Mouse (Mus musculus) embryonic facial prominence, embryonic 11.5 days (tissue): ENCODE data around the gene Fbxl14. TPM values are rescaled to one million over a fixed set of nuclear protein-coding genes. Genes with fewer than 3 reads are reported as not detected.
"Not testable (repeated sequence)": the region's sequence is repeated elsewhere in the genome, so short reads cannot be mapped to it uniquely, and the experiment has no call there.

Source experiments
- ATAC-seq: fragments of 200-750 bp; cut with Nextera tagmentation; replicated peaks from 2 replicates; pipeline ENCODE4 v1.8.0; 2017; ENCODE audit warnings: low read depth; ENCODE audit not compliant: insufficient number of reproducible peaks, low FRiP score, low TSS enrichment
- DNase-seq: peaks from one replicate; pipeline ENCODE4 v3.0.0-alpha.2; 2015; ENCODE audit warnings: low spot score
- H3K27ac ChIP-seq: fragments of 300-500 bp; sonication (generic); replicated peaks from 2 replicates; pipeline ENCODE4 v1.5.1; 2014; ENCODE audit warnings: mild to moderate bottlenecking, low read depth, low read length, control low read depth
- H3K27me3 ChIP-seq: fragments of 300-500 bp; sonication (generic); 2 replicates; pipeline ENCODE4 v1.6.1; 2014; ENCODE audit warnings: mild to moderate bottlenecking, low read length, moderate library complexity, mixed read lengths; ENCODE audit not compliant: control insufficient read depth, insufficient read depth
- H3K36me3 ChIP-seq: fragments of 300-500 bp; sonication (generic); replicated peaks from 2 replicates; pipeline ENCODE4 v1.6.1; 2014; ENCODE audit warnings: low read depth, mild to moderate bottlenecking, low read length, moderate library complexity, mixed read lengths; ENCODE audit not compliant: control insufficient read depth, insufficient read depth
- H3K4me1 ChIP-seq: fragments of 300-500 bp; sonication (generic); 2 replicates; pipeline ENCODE4 v1.6.1; 2014; ENCODE audit warnings: low read length, mixed read lengths; ENCODE audit not compliant: control insufficient read depth, insufficient read depth
- H3K4me2 ChIP-seq: fragments of 300-500 bp; sonication (generic); 2 replicates; pipeline ENCODE4 v1.6.1; 2014; ENCODE audit warnings: low read depth, mild to moderate bottlenecking, control low read depth, low read length, moderate library complexity
- H3K4me3 ChIP-seq: fragments of 300-500 bp; sonication (generic); 2 replicates; pipeline ENCODE4 v1.5.1; 2014; ENCODE audit warnings: low read depth, low read length, control low read depth
- H3K9ac ChIP-seq: fragments of 300-500 bp; sonication (generic); replicated peaks from 2 replicates; pipeline ENCODE4 v1.6.1; 2014; ENCODE audit warnings: mild to moderate bottlenecking, control low read depth, low read length
- H3K9me3 ChIP-seq: fragments of 300-500 bp; sonication (generic); replicated peaks from 2 replicates; pipeline ENCODE4 v1.6.1; 2016; ENCODE audit warnings: mild to moderate bottlenecking, low read length, inconsistent platforms, mixed read lengths; ENCODE audit not compliant: control insufficient read depth
- WGBS: fragments of 180-500 bp; shearing (Covaris S2); extraction: QIAGEN DNeasy Blood & Tissue Kit; methylation state at CpG from one replicate; pipeline ENCODE4 v1.1.7; 2014; 5-methylcytosine and 5-hydroxymethylcytosine counted together
- polyA plus RNA-seq: library from polyadenylated mRNA; unstranded; fragments of >200 nt; fragmentation: Nextera tagmentation; extraction: Ambion mirVana; gene quantifications from 2 replicates; pipeline ENCODE4 v1.2.1, GENCODE M21; 2014

Gene Fbxl14
- polyA plus RNA-seq: 6.0 and 7.0 TPM in 2 replicates

DNA sequence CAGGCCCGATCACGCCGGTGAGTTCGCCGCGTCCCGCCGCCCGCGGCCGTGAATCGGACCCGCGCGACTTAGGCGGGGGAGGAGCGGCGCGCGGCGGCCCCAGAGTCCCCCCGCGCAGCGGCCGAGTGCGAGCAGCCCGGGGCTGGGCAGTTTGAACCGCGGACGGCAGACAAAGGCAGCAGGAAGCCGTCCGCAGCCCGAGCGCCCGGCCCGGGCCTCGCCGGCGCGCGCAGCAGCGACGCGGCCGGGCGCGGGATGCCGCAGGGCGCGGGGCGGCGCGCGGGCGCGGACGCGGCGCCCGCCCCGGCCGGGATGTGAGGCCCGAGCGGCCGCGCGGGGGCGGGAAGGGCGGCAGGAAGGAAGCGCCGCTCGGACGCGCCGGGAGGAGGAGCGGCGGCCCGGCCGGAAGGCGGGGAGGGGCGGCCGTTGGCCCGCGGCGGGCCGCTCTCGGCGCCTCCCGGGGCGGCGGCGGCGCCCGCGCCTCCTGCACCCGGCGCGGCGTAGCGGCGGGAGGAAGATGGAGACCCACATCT lies at the start of gene Fbxl14:
Fbxl14 (plus strand) TSS at position 326 of the 533 bp plus-strand sequence.
- Histone ChIP-seq H3K4me1 (peaks cover 4% of the 10 kb centered on the region), H3K9ac (peak within 1 kb of the TSS; percentile 94), H3K27me3 (no peaks in the 10 kb centered on the region), H3K27ac (peak within 1 kb of the TSS; percentile 98), H3K9me3 (no peaks in the 10 kb centered on the region), H3K36me3 (0 out of 2 replicates have a peak, but pooled peaks cover 2% of the 10 kb centered on the region), H3K4me3 (peak within 1 kb of the TSS; percentile 85), H3K4me2 (peak within 1 kb of the TSS; percentile 88)
- 0% methylated on average over 44 of the region's 101 CpGs for WGBS
- ATAC-seq (peak; percentile 67), DNase-seq (no peak)

DNA sequence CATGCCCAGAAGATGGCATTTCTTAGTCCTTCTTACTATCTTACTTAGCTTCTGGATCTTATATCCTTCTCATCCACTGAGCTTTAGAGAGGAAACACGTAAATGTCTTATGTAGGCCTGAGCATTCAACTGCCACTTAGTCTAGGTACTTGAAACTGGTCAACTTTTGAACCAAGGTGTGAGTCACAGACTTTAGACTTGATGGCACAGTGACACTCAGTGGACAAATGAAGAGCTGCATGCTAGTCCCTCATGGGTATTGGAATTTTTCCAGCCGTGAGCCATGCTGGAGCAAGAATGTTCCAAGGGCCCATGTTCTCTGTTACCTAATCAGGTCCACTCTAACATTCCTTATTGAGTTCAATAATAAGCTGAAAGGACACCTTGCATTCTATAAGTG lies 49.0 kb upstream of the Fbxl14 start:
- no peak overlapping the region for H3K4me3 ChIP-seq
- DNase-seq (peak; percentile 61), ATAC-seq (no peak; the same call in 1 of the 2 replicates)
- H3K9me3 ChIP-seq: no peaks in the 10 kb centered on the region
- H3K4me1 ChIP-seq: no peaks in the 10 kb centered on the region
- 57% methylated on average over 2 of the region's 2 CpGs for WGBS
- no peaks in the 10 kb centered on the region; the same call in 1 of the 2 replicates for H3K36me3 ChIP-seq
- no peak overlapping the region for H3K27ac ChIP-seq
- no peak overlapping the region for H3K9ac ChIP-seq
- H3K4me2 ChIP-seq: no peak overlapping the region
- no peaks in the 10 kb centered on the region for H3K27me3 ChIP-seq

DNA sequence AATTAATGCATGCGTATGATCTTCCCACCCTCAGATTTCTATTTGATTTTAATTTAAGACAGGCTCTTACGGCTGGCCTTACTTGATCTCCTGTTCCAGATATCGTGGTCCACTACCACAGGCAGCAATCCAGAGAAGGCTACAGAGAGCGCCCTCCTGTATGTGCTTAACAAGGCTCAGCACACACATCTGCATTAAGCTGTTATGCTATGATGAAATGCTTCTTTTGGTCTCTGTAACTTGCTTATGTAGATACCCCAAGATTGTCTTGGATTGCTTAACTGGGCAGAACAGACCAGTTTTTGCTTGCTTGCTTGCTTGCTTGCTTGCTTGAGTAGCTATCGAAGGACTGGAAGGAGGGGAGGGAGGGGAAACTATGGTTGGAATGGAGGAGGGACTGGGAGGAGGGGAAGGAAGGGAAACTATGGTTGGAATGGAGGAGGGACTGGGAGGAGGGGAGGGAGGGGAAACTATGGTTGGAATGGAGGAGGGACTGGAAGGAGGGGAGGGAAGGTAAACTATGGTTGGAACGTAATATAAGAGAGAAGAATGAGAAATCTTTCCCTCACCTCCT lies 47.6 kb upstream of the Fbxl14 start:
- Histone ChIP-seq H3K27me3 (no peaks in the 10 kb centered on the region), H3K9me3 (no peaks in the 10 kb centered on the region), H3K36me3 (no peaks in the 10 kb centered on the region; the same call in 1 of the 2 replicates), H3K4me3 (no peak overlapping the region), H3K9ac (no peak overlapping the region), H3K27ac (no peak overlapping the region), H3K4me1 (no peaks in the 10 kb centered on the region), H3K4me2 (no peak overlapping the region)
- no peak for ATAC-seq
- 79% methylated on average over 6 of the region's 6 CpGs for WGBS
- no peak for DNase-seq

DNA sequence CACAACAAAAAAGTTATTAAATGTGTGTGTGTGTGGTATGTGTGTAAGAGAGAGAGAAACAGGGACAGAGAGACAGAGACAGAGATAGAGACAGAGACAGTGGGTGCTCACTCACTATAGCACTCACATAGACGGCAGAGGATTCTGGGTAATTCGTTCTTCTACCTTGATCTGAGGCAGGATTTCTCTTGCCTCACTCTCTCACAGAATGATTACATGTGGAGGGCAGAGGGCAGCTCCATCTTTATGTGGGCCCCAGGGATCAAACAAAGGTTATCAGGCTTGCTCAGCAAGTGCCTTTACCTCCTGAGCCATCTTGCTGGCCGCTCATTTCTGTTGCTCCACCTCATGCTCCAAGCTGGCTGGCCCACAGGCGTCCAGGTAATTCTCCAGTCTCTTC lies 45.1 kb upstream of the Fbxl14 start:
- H3K4me3 ChIP-seq: no peak overlapping the region
- H3K4me2 ChIP-seq: no peak overlapping the region
- 93% methylated on average over 4 of the region's 4 CpGs for WGBS
- no peak overlapping the region for H3K27ac ChIP-seq
- H3K9me3 ChIP-seq: no peaks in the 10 kb centered on the region
- ATAC-seq (no peak), DNase-seq (no peak)
- no peaks in the 10 kb centered on the region for H3K27me3 ChIP-seq
- H3K36me3 ChIP-seq: no peaks in the 10 kb centered on the region
- no peaks in the 10 kb centered on the region for H3K4me1 ChIP-seq
- no peak overlapping the region for H3K9ac ChIP-seq

DNA sequence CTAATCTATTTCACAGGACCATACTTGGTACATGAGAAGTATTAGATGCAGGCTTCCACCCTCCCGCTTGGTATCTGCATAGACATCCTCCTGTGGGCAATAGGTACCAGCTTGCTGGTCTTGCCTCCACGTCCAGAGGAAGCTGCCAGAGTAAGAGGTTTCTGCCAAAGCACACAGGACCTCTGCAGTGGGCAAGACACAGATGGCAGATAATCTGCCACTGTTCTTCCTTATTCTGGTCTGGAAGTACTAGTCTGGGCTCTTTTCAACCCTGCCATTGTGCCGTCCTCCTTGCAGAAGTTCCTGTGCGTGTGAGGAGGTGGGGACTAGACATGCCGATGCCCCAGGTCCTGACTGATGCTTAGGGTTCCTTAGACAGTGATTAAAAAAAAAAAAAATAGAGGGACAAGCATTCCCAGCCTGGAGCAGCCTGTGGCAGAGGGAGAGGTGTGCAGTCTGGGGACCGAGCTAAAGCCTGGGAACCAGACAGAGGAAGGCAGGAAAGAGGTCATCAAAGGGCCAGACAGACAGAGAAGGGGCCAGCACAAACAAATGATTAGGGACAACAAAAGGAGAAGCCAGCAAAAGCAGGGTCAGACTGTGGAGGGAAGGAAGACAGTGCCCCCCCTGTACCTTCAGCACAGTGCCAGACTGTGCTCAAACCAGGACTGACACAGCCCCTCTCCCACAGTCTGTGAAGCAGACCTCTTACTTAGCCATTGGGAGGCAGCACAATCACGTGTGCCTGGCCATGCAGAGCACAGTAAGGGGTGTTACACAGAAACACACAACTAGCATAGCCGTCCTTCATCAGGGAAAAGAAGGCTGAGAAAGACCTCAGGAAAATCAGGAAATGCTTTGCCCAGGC lies 41.3 kb upstream of the Fbxl14 start:
- ATAC-seq: peak; percentile 73
- H3K9ac ChIP-seq: no peak overlapping the region
- no peaks in the 10 kb centered on the region for H3K4me1 ChIP-seq
- no peaks in the 10 kb centered on the region for H3K27me3 ChIP-seq
- no peaks in the 10 kb centered on the region for H3K9me3 ChIP-seq
- DNase-seq: no peak
- 49% methylated on average over 8 of the region's 8 CpGs for WGBS
- H3K4me2 ChIP-seq: no peak overlapping the region
- no peak overlapping the region for H3K4me3 ChIP-seq
- no peaks in the 10 kb centered on the region for H3K36me3 ChIP-seq
- no peak overlapping the region for H3K27ac ChIP-seq

DNA sequence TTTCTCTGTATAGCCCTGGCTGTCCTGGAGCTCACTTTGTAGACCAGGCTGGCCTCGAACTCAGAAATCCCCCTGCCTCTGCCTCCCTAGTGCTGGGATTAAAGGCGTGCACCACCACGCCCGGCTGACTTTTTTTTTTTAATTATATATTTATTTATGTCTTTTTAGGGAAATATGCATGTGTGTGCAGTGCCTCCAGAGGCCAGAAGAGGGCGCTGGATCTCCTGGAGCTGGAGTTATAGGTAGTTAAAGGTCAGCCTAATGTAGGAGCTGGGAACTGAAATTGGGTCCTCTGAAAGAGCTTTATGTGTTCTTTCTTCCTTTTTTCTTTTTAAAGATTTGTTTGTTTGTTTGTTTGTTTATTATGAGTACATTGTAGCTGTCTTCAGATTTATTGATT lies 36.7 kb upstream of the Fbxl14 start:
- H3K9ac ChIP-seq, H3K9me3 ChIP-seq, H3K36me3 ChIP-seq, H3K27ac ChIP-seq, H3K4me3 ChIP-seq, H3K27me3 ChIP-seq, DNase-seq, H3K4me1 ChIP-seq, ATAC-seq, H3K4me2 ChIP-seq: not testable (repeated sequence)
- WGBS: 79% methylated on average over 5 of the region's 5 CpGs

DNA sequence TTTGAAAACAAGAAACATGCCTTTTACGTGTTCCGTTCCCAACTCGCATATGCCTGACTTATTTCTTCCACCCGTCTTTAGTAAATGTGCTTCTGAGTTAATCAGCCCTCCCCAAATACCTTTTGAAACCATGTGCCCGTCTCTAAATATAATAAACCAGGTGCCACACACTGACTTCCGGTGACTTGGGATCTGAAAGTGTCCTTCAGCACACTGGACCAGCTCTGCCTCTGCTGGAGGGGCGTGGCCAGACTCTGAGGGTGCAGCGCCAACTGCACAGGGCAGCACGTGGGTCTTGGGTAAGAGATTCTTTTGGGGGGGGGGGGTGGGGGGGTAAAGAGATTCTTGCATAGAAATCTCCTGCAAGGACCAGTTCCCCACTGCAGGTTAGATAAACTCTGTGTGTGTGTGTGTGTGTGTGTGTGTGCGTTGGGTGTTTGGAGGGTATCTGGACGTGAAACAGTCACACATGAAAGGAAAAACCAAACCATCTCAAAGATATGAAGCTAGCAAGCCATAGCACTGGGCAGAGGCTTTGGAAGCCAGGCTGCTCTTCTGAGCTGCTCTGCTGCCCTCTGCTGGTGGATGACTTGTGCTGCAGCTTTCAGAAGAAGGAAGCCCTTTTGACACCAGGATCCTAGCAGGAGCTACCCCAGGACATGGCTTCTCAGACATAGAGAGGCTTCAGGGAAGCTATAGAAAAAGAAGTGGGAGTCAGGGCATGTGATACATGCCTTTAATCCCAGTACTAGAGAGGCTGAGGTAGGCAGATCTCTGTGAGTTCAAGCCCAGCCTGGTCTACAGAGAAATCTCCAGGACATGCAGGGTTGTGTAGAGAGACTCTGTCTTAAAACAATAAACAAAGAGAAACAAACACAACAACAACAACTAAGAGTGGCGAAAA lies 35.5 kb upstream of the Fbxl14 start:
- peak; percentile 93 for DNase-seq
- Histone ChIP-seq H3K27ac (no peak overlapping the region), H3K9ac (no peak overlapping the region), H3K4me1 (no peaks in the 10 kb centered on the region), H3K9me3 (no peaks in the 10 kb centered on the region), H3K4me2 (no peak overlapping the region), H3K27me3 (no peaks in the 10 kb centered on the region), H3K4me3 (no peak overlapping the region), H3K36me3 (no peaks in the 10 kb centered on the region)
- ATAC-seq: 0 out of 2 replicates have a peak, but pooled peaks have one; percentile 68
- WGBS: 43% methylated on average over 12 of the region's 12 CpGs
